Mouse (Mus musculus) left cerebral cortex, postnatal 4 days (tissue): ENCODE data around the gene Tnks2. TPM values are rescaled to one million over a fixed set of nuclear protein-coding genes. Genes with fewer than 3 reads are reported as not detected.

Source experiments
- DNase-seq: peaks from one replicate; pipeline ENCODE4 v3.0.0-alpha.2; 2022
- intact Hi-C: fragments of 180-260 bp; cut with DNase I; formaldehyde crosslinking; loops from one replicate; pipeline ENCODE4 v1.15.1; 2025
- total RNA-seq, 2 experiments: library from RNA; stranded (reverse); gene quantifications; 2 replicates each; pipeline ENCODE4 v1.2.3; 2021

Tnks2 gene
- 100 to 1,000 TPM; 146 to 148 TPM for total RNA-seq

DNA sequence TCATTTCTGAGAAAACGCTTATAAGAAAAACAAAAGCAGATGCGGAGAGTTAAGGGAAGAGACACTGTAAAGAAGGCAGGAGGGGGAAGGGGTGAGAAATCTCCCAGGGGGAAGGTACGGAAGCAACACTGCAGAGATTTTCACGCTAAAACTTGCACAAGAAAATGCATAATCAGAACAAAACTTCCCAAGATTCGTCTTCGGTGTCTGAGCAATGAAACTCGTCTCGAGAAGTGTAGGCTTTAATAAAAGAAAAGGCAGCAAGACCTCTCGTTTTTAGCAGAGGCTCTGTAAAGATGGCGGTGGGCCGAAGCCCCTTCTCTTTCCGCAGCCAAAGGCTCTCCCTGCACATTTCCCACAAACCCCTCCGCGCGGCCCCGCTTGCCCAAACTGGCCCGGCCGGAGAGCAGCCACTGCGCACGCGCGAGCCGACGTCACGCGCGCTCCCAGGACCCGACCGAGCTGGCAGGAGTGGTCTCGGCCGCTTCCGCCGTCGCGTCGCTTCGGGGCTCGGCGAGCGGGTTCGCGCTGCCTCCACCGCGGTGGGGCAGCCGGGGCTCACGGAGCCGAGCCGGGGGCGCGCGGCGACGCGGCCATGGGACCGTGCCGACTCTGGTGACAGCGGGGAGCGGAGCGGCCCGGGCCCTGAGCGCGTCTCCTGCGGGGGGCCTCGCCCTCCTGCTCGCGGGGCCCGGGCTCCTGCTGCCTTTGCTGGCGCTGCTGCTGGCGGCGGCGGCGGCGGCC, at the start of gene Tnks2:
Gene Tnks2 (plus strand): TSS at position 445 of the 744 bp plus-strand sequence.
- intact Hi-C loops, result no loop called here
- peak; percentile 99 for DNase-seq

DNA sequence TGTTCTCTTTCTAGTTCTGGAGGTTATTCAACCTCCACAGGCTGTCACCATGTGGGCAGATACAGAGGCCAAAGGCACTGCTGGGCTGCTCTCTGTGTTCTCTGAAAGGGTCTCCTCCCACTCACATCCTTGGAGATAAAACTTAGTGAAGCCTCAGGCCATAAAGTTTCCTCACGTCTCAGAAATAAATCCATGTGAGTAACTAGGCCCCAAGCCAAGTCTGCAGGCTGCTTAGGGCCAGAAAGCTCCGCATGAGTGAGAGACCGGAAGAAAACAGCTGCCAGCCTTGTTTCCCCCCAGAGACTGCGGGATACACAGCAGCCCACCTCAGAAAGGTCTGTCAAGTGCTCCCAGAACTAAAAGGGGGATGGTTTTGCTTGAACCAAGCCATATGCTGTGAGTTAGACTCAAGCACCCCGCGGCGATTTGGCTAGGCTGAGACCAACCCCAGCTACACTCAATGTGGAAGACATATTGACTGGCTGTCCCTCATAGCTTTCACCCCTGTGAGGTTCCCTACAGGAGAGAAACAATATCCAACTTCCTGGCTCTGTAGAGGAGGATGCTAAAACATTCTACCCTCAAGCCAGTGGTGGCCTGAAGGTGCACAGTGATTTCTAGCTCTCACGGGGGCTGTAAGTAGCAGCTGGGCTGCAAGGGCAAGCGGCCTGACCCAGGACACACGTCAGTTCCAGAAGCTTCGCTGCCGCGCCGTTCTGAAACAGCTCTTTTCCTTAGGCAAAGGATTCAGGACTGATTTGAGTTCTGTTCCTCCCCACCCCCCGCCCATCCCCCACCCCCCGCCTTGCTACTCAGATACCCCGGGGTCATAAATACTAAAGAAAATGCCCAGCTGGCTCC, 43.9 kb upstream of the Tnks2 start:
- intact Hi-C loops, result no loop called here
- DNase-seq, result peak; percentile 70

DNA sequence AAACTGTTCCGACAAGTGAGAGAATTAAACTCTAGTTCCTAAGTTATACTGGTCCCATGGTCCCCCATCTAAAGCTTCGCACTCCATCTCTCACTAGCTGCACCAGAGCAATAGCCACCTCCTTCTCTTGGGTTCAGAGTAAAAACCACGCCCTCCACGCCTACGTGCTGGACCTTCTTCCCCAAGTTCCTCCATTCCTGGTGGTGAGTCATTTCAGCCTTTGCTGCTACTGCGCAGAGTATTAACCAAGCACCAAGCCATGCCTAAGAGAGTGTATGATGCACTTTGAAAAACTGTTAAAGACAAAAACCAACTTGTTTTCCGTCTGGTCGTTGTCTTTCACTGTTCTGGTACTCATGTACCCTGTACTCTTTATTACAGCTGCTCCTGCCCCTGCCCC, 41.4 kb upstream of the Tnks2 start:
- no peak for DNase-seq
- intact Hi-C loops, result no loop called here

DNA sequence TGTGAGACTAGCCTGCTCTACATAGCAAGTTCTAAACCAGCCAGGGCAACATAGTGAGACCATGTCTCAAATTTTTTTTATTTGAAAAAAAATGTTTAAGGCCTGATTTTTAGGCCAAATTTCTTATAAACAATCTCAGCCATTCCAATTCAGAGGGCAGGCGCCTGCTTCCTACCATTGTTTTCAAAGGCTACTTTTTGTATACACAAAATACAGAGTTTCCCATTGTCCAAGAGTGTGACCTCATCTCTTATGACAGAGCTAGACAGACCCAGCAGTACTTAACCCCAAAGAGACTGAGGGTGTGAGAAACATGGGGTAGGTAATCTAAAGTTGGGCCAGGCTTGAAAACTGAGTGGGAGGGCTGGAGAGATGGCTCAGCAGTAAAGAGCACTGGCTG, 40.6 kb upstream of the Tnks2 start:
- no peak for DNase-seq
- intact Hi-C loops, result no loop called here

DNA sequence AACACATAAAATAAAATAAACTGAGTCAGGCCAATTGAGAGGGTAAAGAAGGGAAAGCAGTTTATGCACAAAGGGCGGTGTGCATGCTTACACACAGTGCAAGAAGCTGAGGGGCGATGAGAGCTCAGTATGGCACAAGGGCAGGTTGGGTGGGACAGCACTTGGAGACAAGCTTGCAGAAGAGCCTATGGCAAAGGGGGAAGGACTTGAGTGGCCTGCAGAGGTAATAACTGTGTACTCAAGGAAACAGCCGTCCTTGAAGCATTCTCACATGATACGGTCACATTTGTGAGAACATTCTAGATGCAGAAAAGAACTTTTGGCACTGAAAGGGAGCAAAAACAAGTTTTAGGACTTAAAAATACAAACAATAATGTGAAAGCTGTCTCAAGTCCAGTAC, 40.0 kb upstream of the Tnks2 start:
- intact Hi-C loops, result no loop called here
- DNase-seq, result no peak

DNA sequence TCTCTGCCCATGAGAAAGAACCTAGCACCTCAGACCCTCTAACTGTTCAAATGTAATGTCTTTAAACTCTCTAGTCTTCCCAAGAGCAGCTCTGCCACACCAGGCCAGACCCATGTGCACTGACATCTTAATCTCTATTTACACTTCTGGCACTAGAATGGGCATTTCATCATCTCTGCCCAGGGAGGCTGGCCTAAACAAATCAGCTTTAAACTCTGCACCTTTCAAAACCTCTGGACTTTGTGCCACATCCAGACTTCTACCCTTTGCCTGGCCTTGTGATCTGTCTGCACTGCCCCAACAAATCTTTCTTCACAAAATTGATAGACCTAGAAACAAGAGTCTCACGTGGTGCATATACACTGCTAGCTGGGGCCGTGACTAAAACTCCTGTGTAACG, 38.8 kb upstream of the Tnks2 start:
- intact Hi-C loops, result no loop called here

DNA sequence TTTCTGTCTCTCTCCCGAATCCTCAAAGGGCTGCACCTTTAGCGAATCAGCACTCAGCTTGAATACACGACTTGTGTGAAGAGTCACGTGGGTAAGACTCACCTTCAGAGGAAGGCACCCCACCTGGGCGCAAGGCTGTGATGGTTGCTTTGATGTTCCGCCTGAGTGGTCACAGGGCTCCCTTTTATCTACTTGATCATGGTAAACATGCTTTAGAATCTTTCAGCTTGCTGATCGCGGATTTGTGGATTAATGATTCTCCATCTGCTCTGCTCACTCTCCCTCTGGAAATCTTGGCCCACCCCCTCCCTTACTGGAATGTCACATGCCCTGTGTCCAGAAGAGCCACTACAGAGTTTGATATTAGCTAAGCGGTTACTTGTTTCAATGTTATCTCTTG, 37.1 kb upstream of the Tnks2 start:
- DNase-seq, result no peak
- intact Hi-C loops, result no loop called here

More for the DNA sequence above, 38.8 kb upstream of the Tnks2 start:
- DNase-seq, result no peak

DNA sequence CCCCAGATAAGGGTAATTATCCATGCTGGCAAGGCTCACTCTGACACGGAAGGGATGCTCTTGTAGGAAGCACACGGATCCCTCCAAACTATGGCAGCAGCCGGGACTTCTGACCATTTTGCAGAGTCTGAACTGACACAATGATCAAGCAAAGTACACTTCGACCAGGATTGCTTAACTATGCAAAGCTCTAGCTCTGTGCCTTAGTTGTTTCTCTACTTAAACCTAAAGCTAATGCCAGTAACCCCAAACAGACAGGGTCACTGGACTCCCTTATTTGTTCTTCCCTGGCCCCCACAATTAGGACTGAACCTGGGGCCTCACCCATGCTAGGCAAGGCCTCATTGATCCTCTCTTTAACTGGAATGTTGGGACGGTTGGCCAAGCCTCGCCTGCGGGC, 33.7 kb upstream of the Tnks2 start:
- intact Hi-C loops, result no loop called here
- DNase-seq, result no peak

DNA sequence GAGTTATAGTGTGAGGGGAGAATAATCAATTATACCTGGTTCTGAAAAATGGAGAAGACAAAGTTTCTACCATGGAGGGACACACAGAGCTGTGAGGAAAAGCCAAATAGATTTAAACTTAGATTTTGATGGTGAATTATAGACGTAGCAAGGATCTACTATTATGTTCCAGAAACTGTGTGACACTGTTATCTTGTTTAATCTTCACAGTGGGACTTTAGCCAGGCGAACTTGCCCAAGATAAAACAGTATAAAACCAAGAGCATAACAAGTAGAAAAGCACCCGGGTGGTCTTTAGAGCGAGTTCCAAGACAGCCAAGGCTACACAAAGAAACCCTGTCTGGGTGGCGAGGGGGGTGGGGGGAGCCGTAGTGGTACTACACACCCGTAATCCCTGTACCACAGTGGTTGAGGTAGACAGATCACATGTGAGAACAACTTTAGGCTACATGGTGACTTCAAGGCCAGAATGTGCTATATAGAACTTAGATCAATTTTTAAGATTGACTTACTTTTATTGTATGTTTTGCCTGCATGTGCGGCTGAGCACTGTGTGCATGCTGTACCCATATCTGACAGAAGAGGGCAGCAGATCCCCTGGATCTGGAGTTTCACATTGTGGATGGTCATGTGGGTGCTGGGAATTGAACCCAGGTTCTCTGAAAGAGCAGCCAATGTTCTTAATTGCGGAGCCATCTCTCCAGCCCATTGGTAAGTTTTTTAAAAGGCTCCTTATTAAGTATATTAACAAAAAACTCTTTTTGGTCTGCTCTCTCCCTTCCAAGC, 32.0 kb upstream of the Tnks2 start:
- no peak for DNase-seq
- intact Hi-C loops, result no loop called here

DNA sequence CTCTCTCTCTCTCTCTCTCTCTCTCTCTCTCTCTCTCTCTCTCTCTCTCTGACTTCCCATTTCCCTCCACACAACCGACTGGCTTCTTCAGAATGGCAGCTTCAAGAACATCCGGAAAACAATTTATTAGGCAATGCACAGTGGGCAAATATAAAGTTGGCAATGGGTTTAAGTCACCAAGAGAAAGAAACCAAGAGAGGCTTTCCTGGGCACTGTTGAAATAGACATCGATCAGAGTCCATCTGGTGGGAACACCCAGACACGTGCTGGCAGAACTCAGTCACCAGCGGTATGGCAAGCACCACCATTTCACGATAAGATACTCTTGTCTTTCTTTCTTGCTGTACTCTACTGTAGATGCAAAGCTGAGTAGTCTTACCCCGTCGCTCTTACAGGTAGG, 30.6 kb upstream of the Tnks2 start:
- intact Hi-C loops, result no loop called here

DNA sequence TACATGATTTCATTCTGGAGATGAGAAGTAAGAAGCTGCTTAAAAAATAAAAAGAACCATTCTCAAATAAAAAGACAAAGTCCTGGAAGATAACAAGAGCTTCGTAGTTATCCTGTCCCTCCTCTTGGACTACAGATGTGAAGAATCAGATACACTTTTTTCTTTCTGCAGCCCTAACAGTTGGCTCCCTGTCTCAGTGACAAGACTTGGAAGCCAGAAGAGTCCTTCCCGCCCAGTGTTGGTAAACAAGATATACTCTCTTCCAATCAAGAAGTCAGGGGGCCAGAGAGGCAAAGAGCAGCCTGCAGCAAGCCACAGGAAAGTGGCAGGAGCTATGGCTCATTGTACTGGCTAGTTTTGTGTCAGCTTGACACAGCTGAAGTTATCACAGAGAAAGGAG, 27.2 kb upstream of the Tnks2 start:
- no peak for DNase-seq
- intact Hi-C loops, result no loop called here

More for the DNA sequence above, 30.6 kb upstream of the Tnks2 start:
- DNase-seq, result no peak

DNA sequence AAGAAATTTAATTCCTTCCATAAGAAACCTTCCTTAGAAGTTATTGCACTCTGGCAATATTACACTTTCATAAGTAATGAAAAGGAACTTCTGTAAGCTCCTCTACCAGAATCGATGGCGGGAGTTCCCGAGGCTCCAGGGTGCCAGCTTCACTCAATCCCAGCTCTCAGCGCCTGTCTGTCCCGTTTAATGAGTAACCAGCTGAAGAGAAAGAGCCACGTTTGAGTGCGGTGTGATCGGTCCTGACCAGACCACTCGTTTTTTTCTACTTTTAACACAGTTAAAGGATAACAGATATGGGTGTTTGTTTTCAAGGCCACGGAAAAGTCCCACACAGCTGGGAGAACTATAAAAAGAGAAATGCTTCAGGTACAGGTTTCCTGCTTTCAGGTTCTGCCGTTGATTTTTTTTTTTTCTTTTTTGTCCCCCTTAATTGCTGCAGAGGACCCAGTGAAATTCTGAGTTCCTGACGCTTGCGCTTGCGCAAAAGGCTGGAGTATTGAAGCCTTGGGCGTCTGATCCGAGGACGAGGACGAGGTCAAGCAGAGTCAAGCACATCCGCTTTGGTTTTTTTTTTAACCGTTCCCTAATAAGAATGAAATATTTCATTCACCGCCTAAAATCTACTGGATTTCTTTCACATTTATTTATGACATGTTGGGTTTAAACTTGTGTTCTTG, 25.5 kb upstream of the Tnks2 start:
- DNase-seq, result no peak
- intact Hi-C loops, result no loop called here

DNA sequence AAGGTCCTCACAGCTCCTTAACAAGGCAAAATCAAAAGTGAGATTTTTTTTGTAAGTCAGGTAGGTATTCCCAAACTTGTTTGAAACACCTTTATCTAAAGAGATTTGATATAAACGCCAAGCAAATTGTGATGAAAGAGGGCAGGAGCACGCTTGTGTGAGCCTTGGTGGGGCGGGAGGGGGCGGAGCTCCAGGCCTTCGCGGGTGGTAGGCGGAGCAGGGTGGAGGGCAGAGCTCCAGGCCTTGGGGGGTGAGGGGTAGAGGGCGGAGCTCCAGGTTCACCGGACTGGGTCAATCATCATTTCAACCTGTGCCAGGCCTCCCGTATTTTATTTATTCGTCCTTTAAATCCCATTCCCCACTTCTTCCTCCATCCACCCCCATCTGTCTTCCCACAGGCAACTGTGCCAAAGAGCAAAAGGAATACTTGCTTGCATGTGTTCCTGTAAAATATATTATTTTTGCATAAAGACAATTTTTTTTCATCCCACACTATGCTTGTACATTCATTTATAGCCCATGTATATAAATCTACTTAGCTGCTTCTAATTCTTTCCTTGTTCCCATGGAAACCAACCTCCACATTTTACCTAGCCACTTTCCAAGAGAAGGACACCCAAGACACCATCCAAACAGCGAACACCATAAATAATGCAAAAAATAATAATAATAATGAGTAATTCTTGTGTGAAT, 24.4 kb upstream of the Tnks2 start:
- intact Hi-C loops, result loop anchor here (10.0 kb wide), 1 partner anchor 265 kb away; no protein-coding TSS in a partner anchor
- DNase-seq, result no peak

DNA sequence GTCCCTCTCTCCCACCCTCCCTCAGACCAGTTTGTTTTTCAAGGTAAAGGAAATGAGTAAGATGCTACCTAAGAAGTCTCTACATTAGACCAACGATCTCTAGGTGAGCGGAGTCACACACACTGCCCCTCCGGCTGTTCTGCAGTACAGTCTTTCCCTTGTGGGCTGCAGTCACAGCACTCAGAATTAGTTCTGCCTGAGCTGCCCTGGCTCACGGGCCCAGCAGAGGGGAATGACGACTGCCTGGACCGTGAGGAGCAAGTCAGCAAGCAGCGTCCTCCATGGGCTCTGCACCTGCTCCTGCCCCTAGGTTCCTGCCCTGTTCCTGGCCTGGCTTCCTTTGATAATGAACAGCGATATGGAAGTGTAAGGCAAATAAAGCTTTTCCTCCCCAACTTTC, 22.0 kb upstream of the Tnks2 start:
- intact Hi-C loops, result loop anchor here (10.0 kb wide), 1 partner anchor 267 kb away; no protein-coding TSS in a partner anchor
- peak; percentile 27 for DNase-seq

DNA sequence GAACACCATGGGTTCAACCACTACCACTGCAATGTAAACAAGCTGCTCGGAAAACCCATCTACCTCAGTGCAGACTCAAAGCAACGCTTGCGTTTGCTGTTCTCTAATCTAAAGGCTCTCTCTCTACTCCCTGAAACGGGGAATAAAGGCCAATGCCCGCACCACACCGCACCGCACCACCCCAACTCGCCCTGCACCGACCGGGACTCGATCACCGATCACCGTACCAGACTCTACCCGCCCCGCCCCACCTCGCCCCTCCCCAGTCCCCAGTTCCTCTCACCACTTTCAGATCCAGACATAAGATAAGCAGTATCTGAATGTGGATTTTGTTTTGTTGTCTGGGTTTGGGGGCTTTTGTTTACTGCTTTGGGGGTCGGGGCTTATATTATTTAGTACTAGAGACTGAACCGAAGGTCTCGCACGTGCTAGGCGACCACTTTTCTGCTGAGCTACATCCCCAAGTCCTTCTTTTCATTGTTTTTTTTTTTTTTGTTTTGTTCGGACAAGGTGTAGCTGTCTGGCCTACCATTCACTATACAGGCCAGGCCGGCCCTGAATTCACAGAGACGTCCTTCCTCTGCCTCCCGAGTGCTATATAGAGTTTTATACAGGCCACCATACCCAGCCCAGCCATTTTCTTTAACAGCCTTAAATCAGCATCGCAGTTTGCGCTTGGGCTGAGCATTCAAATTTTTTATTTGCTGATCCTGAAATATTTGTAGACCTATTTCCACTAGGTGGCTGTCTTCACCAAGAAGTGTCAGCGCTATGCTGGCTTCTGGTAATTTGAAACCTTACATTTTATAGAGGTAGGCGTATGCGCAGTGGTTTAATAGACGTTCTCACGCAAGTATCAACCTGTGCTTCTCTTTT, 18.4 kb upstream of the Tnks2 start:
- intact Hi-C loops, result loop anchor here (5.0 to 10.0 kb wide), 2 partner anchors 107 to 271 kb away; no protein-coding TSS in a partner anchor
- peak; percentile 21 for DNase-seq

DNA sequence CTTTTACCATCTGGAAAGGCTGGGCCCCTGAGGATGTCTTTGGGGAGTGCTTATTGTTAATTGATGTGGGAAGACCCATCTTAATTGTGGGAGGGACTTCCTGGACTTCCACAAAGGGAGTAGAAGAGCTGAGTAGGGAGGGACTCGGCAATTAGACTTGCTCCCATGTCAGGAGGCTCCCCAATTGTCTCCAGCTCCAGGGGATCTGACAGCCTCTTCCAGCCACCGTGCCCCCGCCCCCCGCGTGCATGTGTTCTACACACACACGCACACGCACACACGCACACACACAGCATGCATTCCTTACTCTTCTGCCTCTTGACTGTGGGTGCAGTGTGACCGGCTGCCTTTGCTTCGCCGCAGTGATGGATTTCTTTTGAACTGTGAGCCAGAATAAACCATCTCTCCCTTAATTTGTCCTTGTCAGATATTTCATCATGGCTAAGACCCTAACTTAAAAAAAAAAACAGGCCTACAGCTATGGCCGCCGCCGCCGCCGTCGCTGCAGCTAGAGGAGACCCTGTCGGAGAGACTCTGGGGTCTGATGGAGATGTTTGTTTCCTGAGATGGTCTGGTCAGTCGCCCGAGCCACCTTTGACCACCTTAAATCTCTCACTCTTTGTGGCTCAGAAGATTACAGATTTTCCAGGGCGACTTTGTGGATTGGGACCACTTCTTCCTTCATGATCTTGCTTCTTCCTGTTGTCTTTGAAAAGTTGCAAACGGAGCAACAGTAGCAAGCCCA, 15.7 kb upstream of the Tnks2 start:
- intact Hi-C loops, result loop anchor here (5.0 to 10.0 kb wide), 2 partner anchors 104 to 274 kb away; no protein-coding TSS in a partner anchor
- DNase-seq, result peak; percentile 22

DNA sequence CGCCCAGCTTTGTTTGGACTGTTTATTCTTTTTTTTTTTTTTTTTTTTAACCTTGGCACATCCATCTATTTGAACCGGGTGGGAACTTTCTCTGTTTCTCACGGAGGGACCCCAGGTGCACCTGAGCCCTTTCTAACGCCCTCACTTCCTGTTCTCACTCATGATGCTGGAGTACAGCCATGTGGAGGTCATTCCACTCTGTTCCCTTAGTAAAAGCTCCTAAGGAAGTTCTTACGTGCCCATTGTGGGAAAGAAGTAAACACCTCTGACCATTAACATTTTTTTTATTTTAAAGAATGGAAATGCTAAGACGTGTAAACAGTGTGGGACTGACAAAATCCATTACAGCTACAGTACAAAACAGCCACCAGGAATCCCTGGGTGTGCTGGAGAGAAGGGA, 14.8 kb upstream of the Tnks2 start:
- no peak for DNase-seq
- intact Hi-C loops, result loop anchor here (5.0 to 10.0 kb wide), 2 partner anchors 103 to 274 kb away; no protein-coding TSS in a partner anchor

DNA sequence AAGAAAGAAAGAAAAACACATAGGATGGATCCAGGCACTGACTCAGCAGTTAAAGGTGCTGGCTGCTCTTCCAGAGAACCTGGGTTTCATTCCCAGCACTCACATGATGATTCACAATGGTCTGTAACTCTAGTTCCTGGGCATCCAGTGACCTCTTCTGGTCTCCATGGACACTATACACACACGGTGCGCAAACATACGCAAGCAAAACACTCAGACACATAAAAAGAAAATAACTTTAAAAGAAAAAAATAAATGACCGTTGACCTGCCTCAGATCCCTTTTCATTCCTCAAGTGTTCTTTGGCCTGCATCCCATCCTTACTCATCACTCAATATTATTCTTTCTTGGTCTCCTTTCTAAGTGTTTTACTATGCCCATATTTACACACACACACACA, 13.6 kb upstream of the Tnks2 start:
- intact Hi-C loops, result no loop called here
- DNase-seq, result no peak
